Mouse (Mus musculus): ENCODE data around the gene Anapc2. TPM values are rescaled to one million over a fixed set of nuclear protein-coding genes. Genes with fewer than 3 reads are reported as not detected.

Anapc2 gene
- polyA plus RNA-seq, 1 experiment from 2014 or later, result 71.3 TPM

- peak overlapping the region; percentile 92 for H3K4me2 ChIP-seq (ENCODE audit: low read length)
- no peak for ATAC-seq (ENCODE audit: insufficient number of reproducible peaks, insufficient read depth, low FRiP score, low read depth)
- peaks cover 79% of the 10 kb centered on the region for H3K36me3 ChIP-seq (ENCODE audit: control insufficient read depth, insufficient read depth, low read length)
- no peak overlapping the region for H3K27ac ChIP-seq (replicated peaks in 1 of 2; ENCODE audit: control insufficient read depth in 1 of 2, insufficient read depth in 1 of 2, low read depth in 2 of 2, low read length in 2 of 2)
- peak overlapping the region; percentile 91 for H3K9ac ChIP-seq (ENCODE audit: low read length)
- H3K9me3 ChIP-seq (ENCODE audit: control insufficient read depth, low read length), result no peaks in the 10 kb centered on the region
- H3K4me1 ChIP-seq (ENCODE audit: control insufficient read depth in 2 of 2, insufficient read depth in 2 of 2, low read length in 2 of 2), result peaks cover 12 to 22% of the 10 kb centered on the region in 2 experiments
- peak overlapping the region; percentile 75 to 87 for H3K4me3 ChIP-seq (ENCODE audit: control insufficient read depth in 1 of 2, insufficient read depth in 1 of 2, low read depth in 1 of 2, low read length in 2 of 2)
- 24% methylated on average over 16 of the region's 16 CpGs for WGBS
- H3K27me3 ChIP-seq (ENCODE audit: control insufficient read depth, insufficient read depth, low read length), result no peaks in the 10 kb centered on the region
Measured at GRCm38 (mm10) chr2:25273010-25273409, 732 bp downstream of the Anapc2 start.

- WGBS, result 64% methylated on average over 13 of the region's 13 CpGs
- Histone ChIP-seq H3K27ac (replicated peaks in 1 of 2; ENCODE audit: control insufficient read depth in 1 of 2, insufficient read depth in 1 of 2, low read depth in 2 of 2, low read length in 2 of 2) (no peak overlapping the region), H3K4me3 (ENCODE audit: control insufficient read depth in 1 of 2, insufficient read depth in 1 of 2, low read depth in 1 of 2, low read length in 2 of 2) (no peak overlapping the region), H3K27me3 (ENCODE audit: control insufficient read depth, insufficient read depth, low read length) (no peaks in the 10 kb centered on the region), H3K36me3 (ENCODE audit: control insufficient read depth, insufficient read depth, low read length) (peaks cover 96% of the 10 kb centered on the region), H3K9ac (ENCODE audit: low read length) (no peak overlapping the region), H3K4me2 (ENCODE audit: low read length) (no peak overlapping the region), H3K9me3 (ENCODE audit: control insufficient read depth, low read length) (no peaks in the 10 kb centered on the region), H3K4me1 (ENCODE audit: control insufficient read depth in 2 of 2, insufficient read depth in 2 of 2, low read length in 2 of 2) (no peaks in the 10 kb centered on the region)
- no peak for ATAC-seq (ENCODE audit: insufficient number of reproducible peaks, insufficient read depth, low FRiP score, low read depth)
Measured at GRCm38 (mm10) chr2:25278928-25279882, 6.9 kb downstream of the Anapc2 start.

- Histone ChIP-seq H3K4me1 (ENCODE audit: control insufficient read depth in 2 of 2, insufficient read depth in 2 of 2, low read length in 2 of 2) (peaks cover 0 to 6% of the 10 kb centered on the region in 2 experiments; a peak in 1 of 4 replicates), H3K36me3 (ENCODE audit: control insufficient read depth, insufficient read depth, low read length) (peaks cover 56% of the 10 kb centered on the region), H3K9me3 (ENCODE audit: control insufficient read depth, low read length) (no peaks in the 10 kb centered on the region), H3K4me3 (ENCODE audit: control insufficient read depth in 1 of 2, insufficient read depth in 1 of 2, low read depth in 1 of 2, low read length in 2 of 2) (no peak overlapping the region), H3K4me2 (ENCODE audit: low read length) (no peak overlapping the region), H3K27me3 (ENCODE audit: control insufficient read depth, insufficient read depth, low read length) (peaks cover 28% of the 10 kb centered on the region), H3K9ac (ENCODE audit: low read length) (no peak overlapping the region), H3K27ac (replicated peaks in 1 of 2; ENCODE audit: control insufficient read depth in 1 of 2, insufficient read depth in 1 of 2, low read depth in 2 of 2, low read length in 2 of 2) (no peak overlapping the region)
- no peak for ATAC-seq (ENCODE audit: insufficient number of reproducible peaks, insufficient read depth, low FRiP score, low read depth)
- 89% methylated on average over 2 of the region's 2 CpGs for WGBS
Measured at GRCm38 (mm10) chr2:25285551-25285950, 13.3 kb downstream of the Anapc2 start.

- Histone ChIP-seq H3K9ac (ENCODE audit: low read length) (no peak overlapping the region), H3K27me3 (ENCODE audit: control insufficient read depth, insufficient read depth, low read length) (peaks cover 36% of the 10 kb centered on the region)
- no peak for ATAC-seq (ENCODE audit: insufficient number of reproducible peaks, insufficient read depth, low FRiP score, low read depth)
Measured at GRCm38 (mm10) chr2:25286314-25286713, 14.0 kb downstream of the Anapc2 start.

GRCm38 (mm10) chr2:25286837-25287636 is 14.8 kb downstream of the Anapc2 start:
- Histone ChIP-seq H3K4me3 (ENCODE audit: control insufficient read depth in 1 of 2, insufficient read depth in 1 of 2, low read depth in 1 of 2, low read length in 2 of 2) (no peak overlapping the region), H3K9ac (ENCODE audit: low read length) (no peak overlapping the region), H3K4me2 (ENCODE audit: low read length) (no peak overlapping the region), H3K4me1 (ENCODE audit: control insufficient read depth in 2 of 2, insufficient read depth in 2 of 2, low read length in 2 of 2) (peaks cover 0 to 10% of the 10 kb centered on the region in 2 experiments; a peak in 2 of 4 replicates), H3K9me3 (ENCODE audit: control insufficient read depth, low read length) (no peaks in the 10 kb centered on the region), H3K27ac (replicated peaks in 1 of 2; ENCODE audit: control insufficient read depth in 1 of 2, insufficient read depth in 1 of 2, low read depth in 2 of 2, low read length in 2 of 2) (0 out of 4 replicates have a peak overlapping the region, but pooled peaks of 1 of the 2 experiments have one; percentile 12), H3K27me3 (ENCODE audit: control insufficient read depth, insufficient read depth, low read length) (peaks cover 43% of the 10 kb centered on the region), H3K36me3 (ENCODE audit: control insufficient read depth, insufficient read depth, low read length) (peaks cover 45% of the 10 kb centered on the region)
- WGBS, result 45% methylated on average over 7 of the region's 7 CpGs
- peak; percentile 23; the same call in 1 of the 2 replicates for ATAC-seq (ENCODE audit: insufficient number of reproducible peaks, insufficient read depth, low FRiP score, low read depth)

More at GRCm38 (mm10) chr2:25286314-25286713, 14.0 kb downstream of the Anapc2 start:
- H3K4me2 ChIP-seq (ENCODE audit: low read length), result no peak overlapping the region
- no peaks in the 10 kb centered on the region for H3K9me3 ChIP-seq (ENCODE audit: control insufficient read depth, low read length)
- H3K4me3 ChIP-seq (ENCODE audit: control insufficient read depth in 1 of 2, insufficient read depth in 1 of 2, low read depth in 1 of 2, low read length in 2 of 2), result no peak overlapping the region
- WGBS, result 56% methylated on average over 1 of the region's 1 CpGs
- H3K36me3 ChIP-seq (ENCODE audit: control insufficient read depth, insufficient read depth, low read length), result peaks cover 49% of the 10 kb centered on the region
- H3K4me1 ChIP-seq (ENCODE audit: control insufficient read depth in 2 of 2, insufficient read depth in 2 of 2, low read length in 2 of 2), result peaks cover 0 to 6% of the 10 kb centered on the region in 2 experiments; a peak in 1 of 4 replicates
- H3K27ac ChIP-seq (replicated peaks in 1 of 2; ENCODE audit: control insufficient read depth in 1 of 2, insufficient read depth in 1 of 2, low read depth in 2 of 2, low read length in 2 of 2), result 0 out of 4 replicates have a peak overlapping the region, but pooled peaks of 1 of the 2 experiments have one; percentile 12

- Histone ChIP-seq H3K4me3 (ENCODE audit: control insufficient read depth in 1 of 2, insufficient read depth in 1 of 2, low read depth in 1 of 2, low read length in 2 of 2) (no peak within 1 kb of the TSS), H3K4me1 (ENCODE audit: control insufficient read depth in 2 of 2, insufficient read depth in 2 of 2, low read length in 2 of 2) (peaks cover 0 to 16% of the 10 kb centered on the region in 2 experiments; a peak in 3 of 4 replicates), H3K9ac (ENCODE audit: low read length) (no peak within 1 kb of the TSS), H3K27me3 (ENCODE audit: control insufficient read depth, insufficient read depth, low read length) (peaks cover 54% of the 10 kb centered on the region), H3K27ac (replicated peaks in 1 of 2; ENCODE audit: control insufficient read depth in 1 of 2, insufficient read depth in 1 of 2, low read depth in 2 of 2, low read length in 2 of 2) (no peak within 1 kb of the TSS), H3K36me3 (ENCODE audit: control insufficient read depth, insufficient read depth, low read length) (peaks cover 34% of the 10 kb centered on the region), H3K9me3 (ENCODE audit: control insufficient read depth, low read length) (no peaks in the 10 kb centered on the region), H3K4me2 (ENCODE audit: low read length) (no peak within 1 kb of the TSS)
- no peak for ATAC-seq (ENCODE audit: insufficient number of reproducible peaks, insufficient read depth, low FRiP score, low read depth)
- 79% methylated on average over 6 of the region's 6 CpGs for WGBS
Measured at GRCm38 (mm10) chr2:25287927-25288649, 15.8 kb downstream of the Anapc2 start, which contains the start of gene Tmem210. Gene Tmem210, plus strand, starts transcription at chr2:25288145.
